Mouse (Mus musculus) small intestine, adult 2 months (tissue): ENCODE results near the gene Inpp5k.

Experiments
- CTCF ChIP-seq: fragments of 200-500 bp; IDR thresholded peaks from 2 replicates; pipeline ENCODE4 v1.5.1; 2012; ENCODE audit warnings: low read depth, mild to moderate bottlenecking, control low read depth, inconsistent platforms, low read length, moderate library complexity, mixed read lengths; ENCODE audit not compliant: insufficient replicate concordance, insufficient read length; ENCODE audit errors: extremely low read depth
- POLR2A ChIP-seq: fragments of 200-500 bp; IDR thresholded peaks from 2 replicates; pipeline ENCODE4 v1.6.1; 2012; ENCODE audit warnings: low read depth, mild to moderate bottlenecking, control low read depth, inconsistent platforms, low read length, moderate library complexity

- TF ChIP-seq CTCF: no peak
- no peak for TF ChIP-seq POLR2A
Measured at GRCm38 (mm10) chr11:75656621-75657590, 26.1 kb downstream of the Inpp5k start.
